Mouse (Mus musculus) yolk sac, embryonic 10.5 days (tissue): ENCODE data around the gene Pik3c2b.

Experiments
- DNase-seq: peaks from one replicate; pipeline ENCODE4 v3.0.0-alpha.2; 2017; ENCODE audit warnings: low spot score

Gene Pik3c2b

DNA sequence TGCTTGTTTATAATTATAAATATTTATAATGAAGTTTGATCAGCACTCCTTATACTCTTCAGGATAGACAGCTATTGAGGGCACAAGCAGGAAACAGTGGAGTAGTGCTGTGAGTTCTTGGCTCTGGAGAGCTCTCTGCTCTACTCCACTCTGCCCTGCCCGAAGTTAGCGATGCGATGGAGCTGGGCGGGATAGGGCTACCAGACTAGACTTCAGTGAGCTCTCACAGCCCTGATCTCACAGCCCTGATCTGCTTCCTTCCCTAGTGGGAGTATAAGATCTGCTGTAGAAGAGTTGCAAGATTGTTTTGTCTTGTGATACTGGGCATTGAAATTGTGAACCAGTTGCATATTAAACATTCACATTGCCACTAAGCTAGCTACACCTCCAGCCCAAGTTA is 89.4 kb downstream of the Pik3c2b start:
- DNase-seq = no peak

DNA sequence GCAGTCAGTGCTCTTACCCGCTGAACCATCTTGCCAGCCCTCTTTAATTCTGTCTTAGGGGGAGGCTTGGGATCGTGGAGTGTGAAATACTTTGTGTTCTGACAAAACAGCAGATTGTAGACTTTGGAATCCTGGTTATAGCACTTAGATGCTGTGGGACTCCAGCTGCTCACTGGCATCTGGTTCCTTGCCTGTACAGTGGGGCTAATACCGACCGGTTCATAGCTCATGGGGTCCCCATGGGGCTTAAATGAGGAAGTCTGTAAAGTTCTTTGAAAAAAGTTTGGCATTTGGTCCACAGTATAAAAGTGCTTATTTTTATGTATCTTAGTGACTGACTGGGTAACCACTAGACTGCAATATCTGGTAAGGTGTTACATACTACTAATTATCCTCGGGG is 90.3 kb downstream of the Pik3c2b start:
- no peak for DNase-seq

DNA sequence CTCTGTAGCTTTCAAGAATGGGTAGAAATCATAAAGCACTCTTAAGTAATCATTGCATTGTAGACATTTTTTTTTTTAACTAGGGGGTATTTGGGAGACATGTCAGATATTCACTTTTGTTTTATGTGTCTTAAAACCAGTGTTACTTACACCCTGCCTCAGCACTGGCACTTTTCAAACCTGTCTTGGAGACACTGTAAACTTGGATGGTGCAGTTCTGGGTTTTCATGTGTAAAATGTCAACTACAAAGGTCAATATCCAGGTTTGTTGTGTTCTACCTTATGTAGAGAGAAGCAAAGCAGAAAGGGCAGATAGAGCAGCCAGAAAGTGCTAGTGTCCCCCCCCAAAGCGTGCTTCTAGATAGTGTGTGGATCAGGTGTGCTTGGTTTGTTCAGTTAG is 92.9 kb downstream of the Pik3c2b start:
- DNase-seq = no peak

DNA sequence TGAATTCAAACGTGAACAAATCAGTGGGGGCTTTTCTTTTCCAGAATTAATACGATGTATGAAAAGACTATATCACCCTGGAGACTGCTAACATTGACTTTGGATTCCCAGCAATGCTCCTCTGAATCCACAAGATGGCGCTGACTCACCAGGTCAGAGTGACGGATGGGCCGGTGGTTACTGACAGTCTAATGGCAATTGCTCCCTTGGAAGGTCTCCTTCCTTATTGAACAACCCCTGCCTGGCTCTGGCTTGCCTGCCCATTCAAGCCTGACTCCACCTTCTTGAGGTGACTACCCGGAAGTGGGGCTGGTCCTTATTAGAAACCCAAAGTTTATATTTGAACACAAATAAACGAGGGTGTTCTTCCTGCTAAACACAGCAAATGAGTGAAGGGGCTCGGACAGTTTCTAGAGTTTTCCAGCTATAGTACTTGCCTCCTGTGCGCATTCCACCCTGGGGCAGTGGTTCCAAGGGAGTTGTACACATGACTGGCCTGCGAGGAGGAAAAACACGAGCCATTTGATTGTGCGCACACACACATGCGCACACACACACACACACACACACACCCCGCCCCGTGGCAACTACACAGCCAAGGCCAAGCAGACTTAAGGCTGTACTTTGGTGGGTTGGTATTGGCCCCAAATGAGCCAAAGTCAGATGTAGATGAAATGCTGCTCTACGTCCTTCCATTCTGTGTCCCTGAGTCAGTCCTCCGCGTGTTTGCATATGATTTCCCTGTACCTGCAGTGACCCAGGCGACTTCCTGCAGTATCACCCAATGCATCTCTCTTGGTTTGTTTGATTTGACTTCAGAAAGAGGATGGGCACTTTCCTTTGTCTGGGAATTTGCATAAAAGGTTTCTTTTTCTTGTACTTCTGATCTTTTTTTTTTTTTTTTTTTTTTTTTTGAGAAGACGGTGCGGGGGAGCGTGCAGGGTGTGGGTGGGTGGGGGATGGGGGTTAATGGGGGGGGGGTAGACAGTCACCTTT is 100.8 kb downstream of the Pik3c2b start:
- DNase-seq = peak; percentile 42

DNA sequence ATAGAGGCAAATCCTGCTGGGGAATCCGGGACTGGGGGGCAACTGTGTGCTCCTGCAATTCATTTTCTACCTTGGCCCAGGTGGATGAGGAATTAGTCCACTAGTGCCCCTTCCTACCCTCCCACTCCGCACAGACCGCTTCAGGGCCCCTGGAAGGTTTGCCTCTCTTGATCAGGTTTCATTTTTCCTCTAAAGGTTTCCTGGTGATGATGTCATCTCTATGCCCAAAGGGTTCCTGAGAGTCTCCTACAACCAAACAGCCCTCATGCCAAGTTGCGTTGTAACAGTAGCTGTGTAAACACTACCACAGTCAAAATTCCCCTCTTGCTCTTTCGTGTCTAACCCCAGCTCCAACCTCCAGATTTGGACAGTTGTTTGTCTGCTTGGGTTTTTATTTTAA is 101.9 kb downstream of the Pik3c2b start:
- no peak for DNase-seq

DNA sequence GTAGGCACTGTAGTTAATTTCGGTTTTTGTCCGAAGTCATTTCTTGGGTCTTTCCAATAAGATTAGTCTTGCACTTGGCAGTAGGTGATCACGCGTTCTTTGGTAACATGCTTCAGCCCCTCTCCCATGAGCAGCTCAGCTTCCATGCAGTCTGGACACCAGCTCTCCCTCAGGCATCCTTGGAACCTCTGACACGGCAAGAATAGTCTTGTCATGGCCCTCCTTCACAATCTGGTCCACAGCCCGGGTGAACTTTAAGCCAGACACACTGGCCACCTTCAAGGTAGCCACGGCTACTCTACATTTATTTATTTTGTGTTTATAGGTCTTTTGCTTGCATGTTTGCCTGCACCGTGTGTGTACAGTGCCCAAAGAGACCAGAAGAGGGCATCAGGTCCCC is 102.7 kb downstream of the Pik3c2b start:
- DNase-seq = no peak

DNA sequence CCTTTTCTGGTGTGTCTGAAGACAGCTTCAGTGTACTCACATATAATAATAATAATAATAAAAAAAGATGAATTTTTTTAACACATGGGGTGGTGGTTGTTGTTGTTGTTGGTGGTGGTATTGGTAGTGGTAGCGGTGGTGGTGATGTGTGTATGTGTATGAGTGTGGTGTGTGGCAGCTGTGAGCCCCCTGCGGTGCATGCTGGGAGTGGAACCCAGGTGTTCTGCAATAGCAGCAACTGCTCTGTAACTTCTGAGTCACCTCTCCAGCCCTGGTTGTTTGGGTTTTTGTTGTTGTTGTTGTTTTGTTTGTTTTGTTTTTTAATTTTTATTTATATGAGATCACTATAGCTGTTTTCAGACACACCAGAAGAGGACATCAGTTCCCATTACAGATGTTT is 105.1 kb downstream of the Pik3c2b start:
- DNase-seq = no peak

DNA sequence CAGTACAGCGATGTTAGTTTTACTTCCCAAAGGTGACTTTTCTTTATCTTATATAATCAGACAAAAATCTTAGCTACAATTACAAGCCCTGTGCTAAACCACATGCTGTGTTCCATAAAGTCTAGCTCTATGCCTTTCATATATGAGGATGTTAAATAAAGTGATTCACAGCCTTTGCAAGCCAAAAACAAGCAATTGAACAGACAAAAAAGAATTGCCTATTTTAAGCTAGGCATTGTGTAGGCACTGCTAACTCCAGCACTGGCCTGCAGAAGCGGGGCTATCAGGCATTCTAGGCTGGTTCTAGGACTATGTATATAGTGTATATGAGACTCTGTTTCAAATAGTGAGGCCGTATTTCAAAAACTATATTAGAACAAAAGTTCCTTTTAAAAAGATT is 106.7 kb downstream of the Pik3c2b start:
- DNase-seq = no peak

DNA sequence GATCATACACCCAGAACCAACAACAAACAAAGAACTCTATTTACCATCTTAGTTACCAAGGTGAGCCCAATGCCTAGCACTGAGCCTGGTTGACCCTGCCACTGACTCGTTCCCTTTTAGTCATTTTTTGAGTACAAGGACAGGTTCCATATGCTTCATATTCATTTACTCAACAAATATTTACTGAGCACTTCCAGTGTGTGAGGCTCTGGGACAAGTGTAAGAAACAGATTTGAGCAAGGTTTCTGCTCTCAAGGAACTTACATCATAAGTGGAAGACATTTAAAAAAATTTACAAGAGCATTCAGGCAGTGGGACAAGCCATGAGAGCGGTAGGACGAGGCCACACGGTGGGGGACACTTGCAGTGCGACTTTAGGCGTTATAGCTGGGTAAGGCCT is 109.8 kb downstream of the Pik3c2b start:
- DNase-seq = no peak
